Mouse (Mus musculus) embryonic fibroblast, embryonic 13.5 days (primary cell): ENCODE measurements around the gene Rnft2. TPM values are rescaled to one million over a fixed set of nuclear protein-coding genes. Genes with fewer than 3 reads are reported as not detected.

ENCODE experiments used
- H3K27ac ChIP-seq: 2 replicates; pipeline ENCODE4 v1.5.1; 2012; ENCODE audit warnings: low read length, control low read depth, inconsistent platforms; ENCODE audit not compliant: insufficient read depth
- H3K4me1 ChIP-seq: 2 replicates; pipeline ENCODE4 v1.6.1; 2011; ENCODE audit warnings: low read length; ENCODE audit not compliant: control insufficient read depth, insufficient read depth
- H3K4me3 ChIP-seq: 2 replicates; pipeline ENCODE4 v1.5.1; 2011; ENCODE audit warnings: mild to moderate bottlenecking, control low read depth, low read length; ENCODE audit not compliant: insufficient read depth
- CTCF ChIP-seq: IDR thresholded peaks from 2 replicates; pipeline ENCODE4 v1.5.1; 2011; ENCODE audit warnings: mild to moderate bottlenecking, control low read depth, low read length, moderate library complexity, borderline replicate concordance; ENCODE audit not compliant: insufficient read depth
- POLR2A ChIP-seq: IDR thresholded peaks from 2 replicates; pipeline ENCODE4 v1.6.1; 2011; ENCODE audit warnings: low read depth, mild to moderate bottlenecking, control low read depth, low read length, moderate library complexity
- polyA plus RNA-seq: library from polyadenylated mRNA; stranded (reverse); fragments of >200 nt; gene quantifications from 2 replicates; pipeline ENCODE4 v1.2.4, GENCODE M21; 2011; ENCODE audit warnings: low read depth; ENCODE audit not compliant: missing spikeins, insufficient read length

The Rnft2 gene
- polyA plus RNA-seq, 1 experiment, result 2.9 TPM

DNA sequence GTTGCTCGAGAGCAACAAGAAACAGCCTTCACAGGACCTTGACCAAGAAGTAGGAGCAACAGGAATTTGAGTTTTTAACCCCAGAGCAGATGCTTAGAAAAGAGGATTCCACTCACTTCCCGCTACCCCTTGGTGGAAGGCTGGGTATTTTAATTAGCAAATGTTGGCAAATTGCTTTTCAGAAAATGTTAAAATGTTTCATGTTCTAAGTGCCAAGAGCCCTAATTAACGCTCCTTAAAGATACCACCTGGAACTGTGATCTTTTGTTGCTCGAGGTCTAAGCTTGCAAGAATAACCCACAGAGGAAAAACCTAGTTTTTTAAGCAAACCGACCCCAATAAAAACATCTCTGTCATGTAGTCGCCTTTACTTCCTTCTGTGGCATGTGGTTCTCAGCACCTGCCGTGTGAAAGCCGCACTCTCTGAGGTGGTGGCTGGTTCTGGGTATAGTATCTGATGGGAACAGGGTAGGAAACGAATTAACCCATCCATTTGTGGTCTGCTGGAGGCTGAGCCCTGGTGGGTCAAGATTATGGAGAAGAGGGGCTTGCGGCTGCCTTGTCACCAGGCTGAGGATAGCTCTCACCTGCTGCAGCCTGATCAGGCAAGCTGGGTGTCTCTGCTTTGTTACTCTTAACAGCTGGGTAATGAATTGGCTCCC, 26.7 kb upstream of the Rnft2 start:
- Histone ChIP-seq H3K27ac (no peak overlapping the region), H3K4me3 (no peak overlapping the region), H3K4me1 (no peaks in the 10 kb centered on the region)
- no peak for TF ChIP-seq CTCF
- TF ChIP-seq POLR2A, result no peak

- Histone ChIP-seq H3K4me1 (no peaks in the 10 kb centered on the region), H3K4me3 (no peak overlapping the region), H3K27ac (no peak overlapping the region)
- TF ChIP-seq POLR2A, result no peak
- TF ChIP-seq CTCF, result peak; percentile 86; the same call in 1 of the 2 replicates
Observed at GRCm38 (mm10) chr5:118268987-118269386, 24.1 kb upstream of the Rnft2 start.

- no peak overlapping the region for H3K4me3 ChIP-seq
- TF ChIP-seq CTCF (peak; percentile 23; the same call in 1 of the 2 replicates), POLR2A (no peak)
- no peaks in the 10 kb centered on the region for H3K4me1 ChIP-seq
- H3K27ac ChIP-seq, result no peak overlapping the region
Observed at GRCm38 (mm10) chr5:118266309-118266708, 21.4 kb upstream of the Rnft2 start.

DNA sequence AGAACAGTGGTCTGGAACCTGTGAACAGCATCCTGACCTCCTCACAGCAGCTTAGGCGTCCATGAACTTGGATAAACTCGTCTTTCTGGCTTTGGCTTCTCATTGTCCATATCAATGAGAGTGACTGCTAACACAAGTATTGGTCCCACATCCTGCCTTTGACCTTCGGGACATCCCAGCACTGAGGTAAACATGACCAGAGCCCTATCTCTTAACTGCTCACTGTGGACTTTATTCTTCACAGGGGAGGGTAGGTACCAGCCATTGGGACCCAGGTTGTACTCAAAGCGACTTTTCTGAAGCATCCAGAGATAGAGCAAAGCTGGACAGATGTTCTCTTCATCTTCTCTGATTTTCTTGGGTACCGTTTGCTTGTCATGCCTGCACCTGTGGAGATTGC, 20.4 kb upstream of the Rnft2 start:
- H3K4me1 ChIP-seq, result no peaks in the 10 kb centered on the region
- no peak overlapping the region for H3K27ac ChIP-seq
- H3K4me3 ChIP-seq, result no peak overlapping the region
- TF ChIP-seq POLR2A (no peak), CTCF (no peak)

DNA sequence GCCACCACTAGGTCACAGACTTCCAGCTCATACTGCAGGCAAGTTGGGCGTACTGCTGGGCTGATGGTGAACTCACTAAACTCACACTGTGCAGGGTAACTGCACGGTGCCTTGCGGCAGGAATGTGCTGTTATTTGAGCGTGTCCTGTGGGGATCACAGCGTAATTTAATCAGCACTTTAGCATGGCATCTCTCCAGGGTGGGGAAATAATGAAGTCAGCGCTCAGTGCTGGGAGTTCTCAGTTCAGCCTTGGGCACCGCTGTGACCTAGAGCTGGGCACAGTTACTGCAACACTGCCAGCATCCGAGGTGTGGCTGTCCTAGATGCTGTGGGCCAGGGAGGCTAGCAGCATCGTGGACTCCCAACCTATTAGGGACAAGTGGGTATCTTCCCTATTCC, 19.4 kb upstream of the Rnft2 start:
- Histone ChIP-seq H3K4me1 (no peaks in the 10 kb centered on the region), H3K27ac (no peak overlapping the region), H3K4me3 (no peak overlapping the region)
- TF ChIP-seq POLR2A (no peak), CTCF (no peak)

DNA sequence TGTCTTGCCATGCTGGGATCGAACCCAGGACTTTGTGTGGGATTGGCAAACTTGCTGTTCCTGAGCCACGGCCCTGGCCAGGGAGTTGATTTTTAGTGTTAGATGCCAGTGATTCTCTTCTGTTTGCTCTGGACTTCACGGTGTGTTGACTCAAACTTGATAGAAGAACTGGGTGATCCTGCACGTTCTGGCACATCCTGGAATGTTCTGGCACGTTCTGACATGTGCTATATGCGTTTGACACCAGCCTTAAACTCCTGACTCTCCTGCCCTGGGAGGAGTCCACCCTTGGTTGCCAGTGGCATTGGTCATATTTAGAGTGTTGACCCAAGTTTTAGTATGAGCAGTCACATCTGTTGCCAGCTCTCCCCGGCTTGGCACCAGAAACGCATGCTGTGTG, 17.5 kb upstream of the Rnft2 start:
- no peak overlapping the region for H3K27ac ChIP-seq
- no peak overlapping the region for H3K4me3 ChIP-seq
- no peaks in the 10 kb centered on the region for H3K4me1 ChIP-seq
- TF ChIP-seq CTCF (no peak), POLR2A (no peak)

GRCm38 (mm10) chr5:118261181-118261580, 16.3 kb upstream of the Rnft2 start:
- TF ChIP-seq CTCF, result no peak
- no peak overlapping the region for H3K27ac ChIP-seq
- H3K4me1 ChIP-seq, result no peaks in the 10 kb centered on the region
- H3K4me3 ChIP-seq, result no peak overlapping the region

GRCm38 (mm10) chr5:118260642-118261041, 15.7 kb upstream of the Rnft2 start:
- no peak for TF ChIP-seq CTCF
- no peak for TF ChIP-seq POLR2A
- Histone ChIP-seq H3K27ac (no peak overlapping the region), H3K4me1 (no peaks in the 10 kb centered on the region), H3K4me3 (no peak overlapping the region)

DNA sequence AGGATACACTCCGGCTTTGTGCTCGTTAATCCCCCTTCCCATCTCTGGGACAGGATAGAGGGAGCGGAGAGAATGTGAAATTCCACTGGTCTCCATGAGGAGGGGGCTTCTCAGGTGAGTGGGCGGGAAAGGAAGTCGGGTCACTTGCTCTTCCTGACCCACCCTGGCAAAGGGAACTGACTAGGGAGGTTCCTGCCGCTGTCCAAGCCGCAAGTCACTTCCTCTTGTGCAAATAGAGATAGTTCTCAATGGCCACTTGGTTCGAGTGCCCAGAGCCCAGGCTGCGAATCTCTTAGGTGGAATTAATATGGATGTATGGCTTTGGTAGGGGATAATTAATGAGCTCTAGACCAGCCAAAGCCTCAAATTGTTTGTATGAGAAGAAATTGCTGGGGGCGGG, 15.1 kb upstream of the Rnft2 start:
- Histone ChIP-seq H3K27ac (no peak overlapping the region), H3K4me3 (no peak overlapping the region), H3K4me1 (no peaks in the 10 kb centered on the region)
- no peak for TF ChIP-seq CTCF
- no peak for TF ChIP-seq POLR2A

DNA sequence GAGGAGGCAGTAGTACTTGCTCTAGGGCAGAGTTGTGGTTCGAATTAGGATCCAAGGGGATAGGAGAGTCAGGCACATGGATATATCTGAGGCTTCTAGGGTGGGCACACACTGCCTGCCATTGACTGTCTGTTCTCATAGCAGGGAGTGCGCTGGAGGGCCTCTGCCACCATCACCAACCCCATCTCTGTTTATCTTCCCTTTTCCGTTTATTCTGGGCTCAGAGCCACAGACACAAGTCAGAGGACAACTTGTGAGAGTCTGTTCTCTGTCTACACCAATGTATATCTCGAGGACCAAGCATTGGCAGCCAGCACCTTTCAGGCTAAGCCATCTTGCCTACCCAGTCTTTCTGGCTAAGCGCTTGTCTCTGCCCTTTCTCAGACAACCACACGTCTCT, 14.7 kb upstream of the Rnft2 start:
- Histone ChIP-seq H3K4me1 (no peaks in the 10 kb centered on the region), H3K4me3 (no peak overlapping the region), H3K27ac (no peak overlapping the region)
- TF ChIP-seq POLR2A, result no peak
- no peak for TF ChIP-seq CTCF
